Mouse (Mus musculus): ENCODE data around the gene Txnl4b. TPM values are rescaled to one million over a fixed set of nuclear protein-coding genes. Genes with fewer than 3 reads are reported as not detected.

Gene Txnl4b
- 1 to 10 TPM; 6.0 to 7.5 TPM for total RNA-seq (2023)

GRCm38 (mm10) chr8:109565498-109566333 is at the start of gene Txnl4b, which contains the start of gene Dhx38:
Txnl4b (plus strand) TSS chr8:109565892.
Dhx38 (minus strand) TSS chr8:109565861.

DNA sequence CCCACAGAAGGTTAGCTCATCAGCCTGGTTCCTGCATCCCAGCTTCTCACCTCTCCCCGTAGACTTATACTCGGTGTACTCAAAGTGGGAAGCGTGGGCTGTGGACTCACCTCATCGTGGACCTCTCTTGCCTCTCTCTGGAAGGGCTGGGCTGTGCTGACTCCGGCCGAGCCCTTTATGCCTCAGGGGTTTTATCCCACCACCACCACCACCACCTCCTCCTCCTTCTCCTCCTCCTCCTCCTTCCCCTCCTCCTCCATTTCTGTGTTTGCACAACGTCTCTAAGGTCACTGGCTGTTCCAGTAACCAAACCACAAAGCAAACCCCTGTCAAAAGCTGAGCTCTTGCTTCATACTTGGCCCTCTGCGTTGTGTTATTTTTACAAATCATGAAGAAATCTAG is 13.2 kb downstream of the Txnl4b start, which contains the start of gene Hp:
Hp (minus strand) TSS at position 273 of the 402 bp plus-strand sequence.

DNA sequence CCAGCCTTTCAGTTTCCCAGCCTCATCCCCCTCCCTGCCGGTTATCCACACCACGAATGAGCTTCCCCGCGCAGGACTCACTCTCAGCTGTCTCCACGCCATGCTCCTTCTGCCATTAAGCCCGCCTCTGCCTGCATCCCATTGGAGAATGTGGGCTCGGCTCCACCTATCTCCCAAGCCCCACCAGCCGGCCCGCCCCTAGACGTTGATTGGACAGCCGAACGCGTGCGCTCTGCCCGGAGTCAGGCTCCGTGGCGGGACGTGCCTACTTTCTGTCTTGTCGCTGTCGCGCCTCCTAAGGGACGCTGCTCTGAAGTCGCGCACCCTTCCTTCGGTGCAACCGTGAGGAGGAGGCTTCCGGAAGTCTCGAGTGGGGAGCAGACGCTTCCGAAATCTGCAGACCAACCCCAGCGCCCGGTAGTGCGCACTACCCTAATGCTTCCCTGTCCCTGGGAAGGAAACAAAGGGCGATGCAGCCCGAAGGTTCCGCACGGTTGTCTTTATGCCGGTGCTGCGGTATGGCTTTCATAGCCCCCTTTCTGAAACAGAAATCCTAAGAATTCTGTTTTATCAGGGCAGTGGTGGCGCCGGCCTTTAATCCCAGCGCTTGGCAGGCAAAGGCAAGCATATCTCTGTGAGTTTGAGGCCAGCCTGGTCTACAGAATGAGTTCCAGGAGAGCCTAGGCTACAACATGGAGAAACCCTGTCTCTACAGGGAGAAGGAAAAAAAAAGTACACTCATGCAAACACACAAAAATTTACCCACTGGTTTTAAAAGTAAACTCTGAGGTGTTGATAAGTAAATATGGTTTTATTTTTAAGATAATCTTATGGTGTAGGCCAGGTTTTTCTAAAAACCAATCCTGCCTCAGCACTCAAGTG is 42.8 kb downstream of the Txnl4b start, which contains the start of gene Dhodh:
Dhodh (minus strand) TSS at position 403 of the 882 bp plus-strand sequence.

DNA sequence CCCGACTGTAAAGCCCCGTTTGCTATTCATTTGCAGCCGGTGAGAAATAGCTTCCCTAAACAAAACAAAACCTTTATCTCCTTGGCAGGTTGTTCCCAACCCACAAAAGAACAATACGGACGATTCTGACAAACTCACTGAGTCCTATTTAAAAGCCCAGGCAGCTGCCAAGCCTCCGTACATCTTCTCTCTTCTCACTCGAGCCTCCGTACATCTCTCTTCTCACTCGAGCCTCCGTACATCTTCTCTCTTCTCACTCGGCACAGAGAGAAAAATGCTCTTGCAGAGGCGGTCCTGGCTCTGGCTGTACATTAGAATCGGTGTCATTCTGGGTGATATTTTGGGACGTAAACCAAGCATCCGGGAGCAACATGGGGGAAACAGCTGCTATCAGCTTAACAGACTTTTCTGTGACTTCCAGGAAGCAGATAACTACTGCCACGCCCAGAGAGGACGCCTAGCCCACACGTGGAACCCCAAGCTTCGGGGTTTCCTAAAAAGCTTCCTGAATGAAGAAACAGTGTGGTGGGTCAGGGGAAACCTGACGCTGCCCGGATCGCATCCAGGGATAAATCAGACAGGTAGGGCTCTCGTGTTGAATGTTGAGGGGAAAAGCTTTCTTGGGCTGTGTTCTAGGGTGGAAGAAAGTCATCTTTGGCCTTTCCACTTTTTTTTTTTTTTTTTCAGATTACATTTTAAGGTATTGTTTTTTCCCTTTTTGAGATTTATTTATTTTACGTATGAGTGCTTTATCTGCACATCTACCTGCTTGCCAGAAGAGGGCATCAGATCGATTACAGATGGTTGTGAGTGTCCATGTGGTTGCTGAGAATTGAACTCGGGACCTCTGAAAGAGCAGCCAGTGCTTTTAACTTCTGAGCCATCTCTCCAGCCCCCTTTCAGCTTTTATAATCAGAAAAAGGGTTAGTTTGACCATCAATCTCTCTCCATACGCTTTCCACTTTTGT is 48.8 kb downstream of the Txnl4b start, which contains the start of gene Pkd1l3:
Pkd1l3 (plus strand) TSS at position 275 of the 968 bp plus-strand sequence.

Other genes with a start within 250 kb of the Txnl4b start
- not detected for gene Pmfbp1, start 71.9 kb upstream of the Txnl4b start, total RNA-seq (2023)
- gene Dhx38, start within 50 bp of the Txnl4b start, total RNA-seq (2023), result 10 to 100 TPM; 70.4 to 77.3 TPM
- under 1 TPM in 1 of 2 experiments, not detected in 1; 0.81 TPM for gene Hp, start 13.3 kb downstream of the Txnl4b start, total RNA-seq (2023)
- 10 to 100 TPM; 27.1 to 32.7 TPM for gene Dhodh, start 42.8 kb downstream of the Txnl4b start, total RNA-seq (2023)
- gene Pkd1l3, start 48.6 kb downstream of the Txnl4b start, total RNA-seq (2023), result 1 to 10 TPM in 1 of 2 experiments, under 1 TPM in 1; 0.96 to 1.3 TPM
- gene Ist1, start 127.4 kb downstream of the Txnl4b start, total RNA-seq (2023), result 100 to 1,000 TPM; 117 to 121 TPM
- 10 to 100 TPM; 27.5 to 27.9 TPM for gene Zfp821, start 139.7 kb downstream of the Txnl4b start, total RNA-seq (2023)
- 10 to 100 TPM; 35.0 to 43.2 TPM for gene Atxn1l, start 171.8 kb downstream of the Txnl4b start, total RNA-seq (2023)
- 100 to 1,000 TPM in 1 of 2 experiments, 10 to 100 TPM in 1; 99.0 to 101 TPM for gene Ap1g1, start 212.7 kb downstream of the Txnl4b start, total RNA-seq (2023)